Mouse (Mus musculus) neutrophil, adult 5-6 weeks (primary cell): ENCODE results near the gene Kif3c. TPM values are rescaled to one million over a fixed set of nuclear protein-coding genes. Genes with fewer than 3 reads are reported as not detected.

ENCODE experiments used
- ATAC-seq: fragments of 151-379, 151-347 bp; 2 replicates; pipeline ENCODE4 v1.8.0; 2017; ENCODE audit warnings: mild to moderate bottlenecking, moderate TSS enrichment; ENCODE audit not compliant: insufficient number of reproducible peaks, poor library complexity, low FRiP score, severe bottlenecking; ENCODE audit errors: extremely low read depth
- total RNA-seq: library from RNA; stranded (forward); fragments of 200-1000 nt; gene quantifications from 2 replicates; pipeline ENCODE4 v1.2.3, GENCODE M21; 2017

Kif3c gene
- total RNA-seq, result 7.1 and 10.9 TPM in 2 replicates

GRCm38 (mm10) chr12:3364508-3365448 lies at the start of gene Kif3c:
Gene Kif3c (plus strand): TSS chr12:3365132.
- peak; percentile 34; the same call in 1 of the 2 replicates for ATAC-seq

GRCm38 (mm10) chr12:3316083-3316482 lies 48.8 kb upstream of the Kif3c start:
- no peak for ATAC-seq

DNA sequence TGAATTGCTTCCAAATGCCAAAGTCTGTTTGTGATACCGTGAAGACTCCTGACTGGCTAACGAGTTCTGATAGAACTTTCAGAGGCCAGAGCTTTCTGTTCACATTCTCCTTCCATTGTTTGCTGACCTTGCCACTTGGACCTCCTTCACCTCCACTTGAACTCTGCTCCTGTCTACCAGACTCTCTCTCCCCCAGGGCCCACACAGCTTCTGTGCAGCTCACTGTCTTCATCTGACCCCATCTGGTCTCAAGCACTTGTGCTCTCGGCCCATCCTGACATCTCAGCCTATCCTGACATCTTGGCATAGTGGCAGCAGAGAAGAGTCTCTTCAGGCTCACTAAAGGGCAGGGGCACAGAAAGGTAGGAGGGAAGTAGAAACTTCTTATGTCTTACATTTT lies 48.0 kb upstream of the Kif3c start:
- ATAC-seq, result no peak

GRCm38 (mm10) chr12:3319377-3319776 lies 45.6 kb upstream of the Kif3c start:
- no peak for ATAC-seq

GRCm38 (mm10) chr12:3323241-3323640 lies 41.7 kb upstream of the Kif3c start:
- ATAC-seq, result no peak

GRCm38 (mm10) chr12:3325232-3325631 lies 39.7 kb upstream of the Kif3c start:
- ATAC-seq, result no peak

DNA sequence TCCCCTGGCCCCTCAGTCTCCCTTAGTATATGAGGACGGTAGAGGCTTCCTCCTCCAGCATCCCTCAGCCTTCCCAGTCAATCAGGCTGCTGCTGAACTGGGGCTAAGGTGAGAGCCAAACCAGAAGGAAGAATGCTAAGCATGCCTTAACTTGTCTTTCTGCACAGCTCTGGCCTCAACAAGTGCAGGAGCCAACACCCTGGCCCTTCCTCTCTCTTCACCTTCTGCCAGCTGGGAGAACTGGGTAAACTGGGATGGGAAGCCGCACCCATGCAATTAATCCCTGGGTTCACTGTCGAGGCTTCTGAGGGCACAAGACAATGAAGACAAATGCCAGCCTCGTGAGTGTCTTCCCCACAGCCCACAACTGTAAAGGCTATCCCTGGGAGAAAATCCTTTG lies 35.3 kb upstream of the Kif3c start:
- no peak for ATAC-seq

DNA sequence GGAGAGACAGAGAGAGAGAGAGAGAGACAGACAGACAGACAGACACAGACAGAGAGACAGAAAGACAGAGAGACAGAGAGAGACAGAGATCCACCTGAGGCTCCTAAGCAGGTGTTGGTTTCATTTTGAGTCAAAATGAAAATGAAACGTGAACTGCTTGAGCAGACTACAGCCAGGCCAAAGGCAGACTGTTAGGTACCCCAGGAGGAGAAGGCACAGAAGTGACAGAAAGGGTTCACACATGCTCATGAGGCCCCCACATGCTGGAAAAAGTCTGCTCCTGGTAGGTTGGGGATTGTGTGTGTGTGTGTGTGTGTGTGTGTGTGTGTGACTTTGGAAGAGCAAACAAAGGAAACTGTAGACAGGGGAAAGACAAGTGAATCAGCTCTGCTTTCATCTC lies 26.0 kb upstream of the Kif3c start:
- ATAC-seq, result peak; percentile 90

GRCm38 (mm10) chr12:3344155-3344554 lies 20.8 kb upstream of the Kif3c start:
- ATAC-seq, result no peak

GRCm38 (mm10) chr12:3345038-3345437 lies 19.9 kb upstream of the Kif3c start:
- ATAC-seq, result no peak

DNA sequence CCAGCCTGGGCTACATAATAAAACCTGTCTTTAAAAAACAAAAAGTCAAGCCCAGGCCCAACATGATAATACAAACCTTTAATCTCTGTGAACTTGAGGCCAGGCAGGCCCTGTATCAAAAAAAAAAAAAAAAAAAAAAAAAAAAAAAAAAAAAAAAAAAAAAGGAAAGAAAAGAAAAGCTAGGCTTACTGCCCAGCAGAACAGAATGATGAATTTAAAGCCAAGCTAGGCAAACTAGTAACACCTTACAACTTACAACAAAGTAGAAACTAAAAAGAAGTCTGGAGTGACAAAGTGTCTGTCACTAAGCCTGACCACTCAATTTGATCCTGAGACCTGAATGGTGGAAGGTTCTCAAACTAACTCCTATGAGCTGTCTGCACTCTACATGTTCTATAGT lies 17.2 kb upstream of the Kif3c start:
- ATAC-seq, result no peak

- ATAC-seq, result 0 out of 2 replicates have a peak, but pooled peaks have one; percentile 36
Measured at GRCm38 (mm10) chr12:3349387-3349786, 15.5 kb upstream of the Kif3c start.

GRCm38 (mm10) chr12:3350136-3350535 lies 14.8 kb upstream of the Kif3c start:
- ATAC-seq, result no peak

GRCm38 (mm10) chr12:3352216-3352615 lies 12.7 kb upstream of the Kif3c start:
- ATAC-seq, result no peak

DNA sequence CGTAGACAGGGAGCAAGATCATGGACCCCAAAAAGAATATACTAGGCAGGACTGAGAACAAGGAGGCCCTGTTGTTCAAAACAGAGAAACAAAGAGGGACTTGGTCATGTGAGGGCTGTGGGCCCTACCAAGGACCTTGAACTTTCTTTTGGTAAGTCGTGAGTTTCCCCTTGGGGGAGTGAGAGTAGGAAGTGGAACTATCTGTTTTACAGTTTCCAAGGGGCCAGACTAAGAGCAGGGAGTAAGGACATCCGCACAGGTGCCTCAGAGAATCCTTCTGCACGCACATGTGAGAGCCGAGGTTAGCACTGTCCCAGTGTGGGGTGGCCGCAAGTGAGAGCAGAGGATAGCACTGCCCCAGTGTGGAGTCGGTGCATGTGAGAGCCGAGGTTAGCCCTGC lies 9.9 kb upstream of the Kif3c start:
- ATAC-seq, result no peak

DNA sequence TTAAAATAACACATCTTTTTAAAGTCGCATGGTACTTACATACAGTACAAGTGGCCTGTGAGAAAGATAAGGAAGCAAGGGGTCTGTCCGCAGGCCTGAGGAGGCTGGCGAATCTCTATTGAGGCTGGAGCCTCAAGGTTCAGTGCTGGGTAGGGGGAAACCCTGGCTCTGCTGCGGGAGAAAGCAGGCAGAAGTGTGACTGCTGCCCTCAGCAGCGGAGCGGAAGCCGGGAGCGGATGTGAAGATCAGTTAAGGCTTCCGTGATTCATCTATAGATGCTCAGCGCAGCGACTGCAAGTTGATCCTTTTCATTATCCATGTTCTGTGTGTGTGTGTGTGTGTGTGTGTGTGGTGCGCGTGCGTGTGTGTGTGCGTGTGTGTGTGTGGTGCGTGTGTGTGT lies 8.1 kb upstream of the Kif3c start:
- no peak for ATAC-seq

DNA sequence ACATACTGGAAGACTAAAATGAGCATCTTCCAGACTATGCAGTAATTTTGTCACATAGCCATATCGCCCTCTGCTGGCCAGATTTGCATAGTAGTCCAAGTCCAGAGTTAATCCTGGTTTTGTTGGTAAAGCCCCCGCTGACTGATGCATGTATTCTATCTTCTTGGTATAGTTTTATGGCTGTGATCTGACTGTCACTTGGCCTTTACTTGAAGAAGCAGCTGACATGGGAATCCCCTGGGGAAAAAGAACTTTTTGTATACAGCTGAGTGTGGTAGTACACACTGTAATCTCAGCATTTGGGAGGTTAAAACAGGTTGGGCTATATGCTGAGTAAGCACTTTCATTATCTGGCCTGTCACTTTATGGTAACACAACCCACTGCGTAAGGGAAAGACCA lies 5.6 kb upstream of the Kif3c start:
- peak; percentile 48; the same call in 1 of the 2 replicates for ATAC-seq

- ATAC-seq, result no peak
Measured at GRCm38 (mm10) chr12:3360043-3360442, 4.9 kb upstream of the Kif3c start.

- no peak for ATAC-seq
Measured at GRCm38 (mm10) chr12:3364076-3364475, 856 bp upstream of the Kif3c start.

- no peak for ATAC-seq
Measured at GRCm38 (mm10) chr12:3365449-3366189, 687 bp downstream of the Kif3c start.
